ENCODE assay signal across 11 mouse cellular contexts in genomic region chr17:48816588-48817324, GRCm38 (mm10).
DNase-seq lines count a peak whose midpoint lies in the region; ATAC-seq lines count a peak whose summit lies in the region.
"Had no signal": no experiment of that assay in that cellular context is flagged by ENCODE, and none has a peak within 500 bp of the region (broad histone marks: within the 10 kb centered on the region; RNA-seq: fewer than 3 reads in every experiment).

No protein-coding gene starts in this region.

- intact Hi-C loops in left cerebral cortex, postnatal 4 days (cut with DNase I): no loop called here

- no peak overlapping the region for H3K4me3 ChIP-seq in heart, embryonic 16.5 days (ENCODE audit: low read length)
- H3K4me3 ChIP-seq in hindbrain, embryonic 12.5 days: no peak overlapping the region
- H3K4me3 ChIP-seq: heart, embryonic 13.5 days; left cerebral cortex, adult 2 months had no signal

- H3K9ac ChIP-seq in heart, embryonic 16.5 days (ENCODE audit: low read length): no peak overlapping the region
- no peak overlapping the region for H3K9ac ChIP-seq in hindbrain, embryonic 12.5 days
- H3K9ac ChIP-seq: heart, embryonic 13.5 days had no signal

- WGBS in heart, embryonic 16.5 days: 62% methylated on average over 9 of the region's 9 CpGs
- 64% methylated on average over 9 of the region's 9 CpGs for WGBS in hindbrain, embryonic 12.5 days

- peak; percentile 23 for DNase-seq in left cerebral cortex, adult 11 months (ENCODE audit: low spot score)
- DNase-seq in left cerebral cortex, postnatal 4 days: no peak
- peak; percentile 8 for DNase-seq in adrenal gland, postnatal 25 days
- peak; percentile 33 to 47 for DNase-seq in kidney, postnatal 4 days
- no peak for DNase-seq in MN1 (ENCODE audit: low spot score)
- no peak for DNase-seq in cerebellum, adult 11 months

- no peaks in the 10 kb centered on the region for H3K36me3 ChIP-seq in heart, embryonic 16.5 days (ENCODE audit: control insufficient read depth, insufficient read depth)
- no peaks in the 10 kb centered on the region for H3K36me3 ChIP-seq in hindbrain, embryonic 12.5 days
- H3K36me3 ChIP-seq: G1E; heart, embryonic 13.5 days had no signal

- H3K9me3 ChIP-seq in heart, embryonic 16.5 days (replicated peaks; ENCODE audit: control insufficient read depth, low read length): no peaks in the 10 kb centered on the region
- H3K9me3 ChIP-seq in hindbrain, embryonic 12.5 days (replicated peaks): no peaks in the 10 kb centered on the region
- H3K9me3 ChIP-seq: heart, embryonic 13.5 days had no signal

- peaks cover 8% of the 10 kb centered on the region; the same call in 1 of the 2 replicates for H3K4me1 ChIP-seq in heart, embryonic 16.5 days (ENCODE audit: control insufficient read depth, insufficient read depth, low read length)
- H3K4me1 ChIP-seq in hindbrain, embryonic 12.5 days: peaks cover 26% of the 10 kb centered on the region

- no peak overlapping the region for H3K27ac ChIP-seq in heart, embryonic 16.5 days (ENCODE audit: low read length)
- H3K27ac ChIP-seq in hindbrain, embryonic 12.5 days: no peak overlapping the region
- H3K27ac ChIP-seq: heart, embryonic 13.5 days; left cerebral cortex, adult 2 months had no signal

- peak; percentile 18 for ATAC-seq in heart, embryonic 16.5 days (replicated peaks; ENCODE audit: extremely low read depth, insufficient read depth, low FRiP score)
- no peak for ATAC-seq in hindbrain, embryonic 12.5 days (ENCODE audit: low FRiP score)

- no peaks in the 10 kb centered on the region for H3K27me3 ChIP-seq in heart, embryonic 16.5 days (ENCODE audit: control insufficient read depth, insufficient read depth, low read length)
- no peaks in the 10 kb centered on the region; the same call in 1 of the 2 replicates for H3K27me3 ChIP-seq in hindbrain, embryonic 12.5 days
- H3K27me3 ChIP-seq: heart, embryonic 13.5 days had no signal

- H3K4me2 ChIP-seq in heart, embryonic 16.5 days (ENCODE audit: low read depth, low read length): no peak overlapping the region
- H3K4me2 ChIP-seq in hindbrain, embryonic 12.5 days (replicated peaks): no peak overlapping the region
- H3K4me2 ChIP-seq: heart, embryonic 13.5 days had no signal

Comparison
In these comparisons a context has a peak if more than half of its experiments do, and no peak if none do; other contexts are left out.
1. DNase-seq: peak in left cerebral cortex, adult 11 months (single experiment), adrenal gland, postnatal 25 days (single experiment) and kidney, postnatal 4 days (2 of 2); none in left cerebral cortex, postnatal 4 days (single experiment), MN1 (single experiment) and cerebellum, adult 11 months (single experiment).